Mouse (Mus musculus): ENCODE data around the gene Dag1. TPM values are rescaled to one million over a fixed set of nuclear protein-coding genes. Genes with fewer than 3 reads are reported as not detected.

Dag1 gene
- total and polyA plus RNA-seq, 3 experiments, result 124 to 347 (median 305) TPM

DNA sequence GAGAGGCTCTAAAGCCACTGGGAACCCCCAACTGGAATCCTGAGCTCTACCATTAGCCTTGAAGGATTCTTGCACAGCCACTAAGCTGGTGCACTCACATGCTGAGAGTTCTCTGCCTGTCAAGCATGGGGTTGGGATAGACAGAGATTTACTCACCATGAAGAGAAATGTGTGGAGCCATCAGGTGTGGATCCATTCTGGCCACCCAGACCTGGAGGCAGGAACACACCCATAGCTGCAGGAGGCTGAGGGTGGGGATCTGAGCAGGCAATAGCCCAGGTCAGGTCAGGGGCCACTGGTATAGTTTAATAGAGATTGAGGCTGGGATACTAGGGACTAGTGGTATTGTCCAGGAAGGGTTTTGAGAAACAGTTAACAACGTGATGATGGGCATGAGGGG, 41.4 kb upstream of the Dag1 start:
- peak overlapping the region; percentile 95 for H3K27ac ChIP-seq
- intact Hi-C loops (cut with DNase I), result loop anchor here (2.0 kb wide), 1 partner anchor 14 kb away; the partner anchor contains the start of gene Nicn1
- peaks cover 12% of the 10 kb centered on the region for H3K4me1 ChIP-seq (ENCODE audit: control insufficient read depth, insufficient read depth, low read length)
- 0% methylated on average over 1 of the region's 1 CpGs for WGBS
- peak; percentile 32 to 46 for DNase-seq
- TF ChIP-seq EP300 (IDR thresholded peaks at IDR 0.05; ENCODE audit: insufficient read depth, low read depth, low read length) (no peak), CTCF (IDR thresholded peaks at IDR 0.05) (no peak), POLR2A (IDR thresholded peaks at IDR 0.05; ENCODE audit: insufficient read depth, low read depth, low read length) (no peak)
- no peaks in the 10 kb centered on the region for H3K27me3 ChIP-seq (ENCODE audit: control insufficient read depth, insufficient read depth, low read length)
- peak overlapping the region; percentile 91 for H3K9ac ChIP-seq (ENCODE audit: low read depth, low read length)
- H3K4me3 ChIP-seq, result peak overlapping the region; percentile 99
- H3K79me2 ChIP-seq (replicated peaks; ENCODE audit: control insufficient read depth, insufficient read depth, low read length), result peaks cover 8% of the 10 kb centered on the region
- H3K36me3 ChIP-seq (ENCODE audit: control insufficient read depth, insufficient read depth, low read length), result peaks cover 27% of the 10 kb centered on the region

DNA sequence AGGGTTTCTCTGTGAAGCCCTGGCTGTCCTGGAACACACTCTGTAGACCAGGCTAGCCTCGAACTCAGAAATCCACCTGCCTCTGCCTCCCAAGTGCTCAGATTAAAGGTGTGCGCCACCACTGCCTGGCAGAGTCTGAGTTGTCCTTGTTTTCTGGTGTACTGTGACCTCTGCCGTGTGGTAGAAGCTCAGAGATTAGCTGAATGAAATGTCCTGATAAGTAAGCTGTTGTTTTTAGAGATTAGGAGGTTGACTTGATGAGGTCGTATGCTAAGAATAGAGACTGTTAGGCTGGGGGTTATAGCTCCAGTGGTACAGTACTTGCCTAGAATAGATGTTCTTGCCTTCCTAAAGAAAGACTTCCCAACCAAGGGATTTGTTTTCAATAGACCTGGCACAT, 41.0 kb upstream of the Dag1 start:
- peaks cover 12% of the 10 kb centered on the region for H3K4me1 ChIP-seq (ENCODE audit: control insufficient read depth, insufficient read depth, low read length)
- peak overlapping the region; percentile 91 for H3K9ac ChIP-seq (ENCODE audit: low read depth, low read length)
- H3K4me3 ChIP-seq, result peak overlapping the region; percentile 99; the same call in 1 of the 2 replicates
- DNase-seq, result peak in 1 of 2 experiments; percentile 17
- H3K27ac ChIP-seq, result peak overlapping the region; percentile 95
- intact Hi-C loops (cut with DNase I), result loop anchor here (2.0 kb wide), 1 partner anchor 14 kb away; the partner anchor contains the start of gene Nicn1
- TF ChIP-seq EP300 (IDR thresholded peaks at IDR 0.05; ENCODE audit: insufficient read depth, low read depth, low read length) (no peak), POLR2A (IDR thresholded peaks at IDR 0.05; ENCODE audit: insufficient read depth, low read depth, low read length) (no peak), CTCF (IDR thresholded peaks at IDR 0.05) (no peak)
- H3K36me3 ChIP-seq (ENCODE audit: control insufficient read depth, insufficient read depth, low read length), result peaks cover 26% of the 10 kb centered on the region
- no peaks in the 10 kb centered on the region for H3K27me3 ChIP-seq (ENCODE audit: control insufficient read depth, insufficient read depth, low read length)
- WGBS, result 25% methylated on average over 4 of the region's 4 CpGs
- H3K79me2 ChIP-seq (replicated peaks; ENCODE audit: control insufficient read depth, insufficient read depth, low read length), result peaks cover 7% of the 10 kb centered on the region

DNA sequence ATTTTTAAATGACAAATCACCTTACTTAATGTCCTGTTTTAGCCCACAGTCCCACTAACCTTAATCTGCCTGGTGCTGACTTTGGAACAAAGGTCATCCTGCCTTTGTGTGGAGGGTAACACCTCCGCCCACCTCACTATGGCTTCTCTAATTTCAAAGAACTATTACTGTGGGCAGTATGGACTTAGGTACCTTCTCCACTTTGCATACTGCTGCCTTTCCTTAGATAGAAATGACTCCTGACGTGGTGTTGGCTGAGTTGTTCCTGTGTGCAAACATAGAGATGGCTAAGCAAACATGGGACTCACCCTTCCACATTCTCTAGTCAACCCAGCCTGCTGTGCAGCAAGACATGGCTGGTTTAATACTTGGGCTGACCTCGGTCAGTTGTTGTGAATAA, 38.1 kb upstream of the Dag1 start:
- 89% methylated on average over 3 of the region's 3 CpGs for WGBS
- Histone ChIP-seq H3K36me3 (ENCODE audit: control insufficient read depth, insufficient read depth, low read length) (peaks cover 9% of the 10 kb centered on the region), H3K79me2 (replicated peaks; ENCODE audit: control insufficient read depth, insufficient read depth, low read length) (peaks cover 4% of the 10 kb centered on the region; the same call in 1 of the 2 replicates), H3K27me3 (ENCODE audit: control insufficient read depth, insufficient read depth, low read length) (no peaks in the 10 kb centered on the region), H3K4me1 (ENCODE audit: control insufficient read depth, insufficient read depth, low read length) (peaks cover 7% of the 10 kb centered on the region), H3K9ac (ENCODE audit: low read depth, low read length) (no peak overlapping the region), H3K4me3 (no peak overlapping the region), H3K27ac (no peak overlapping the region)
- intact Hi-C loops (cut with DNase I), result no loop called here
- TF ChIP-seq POLR2A (IDR thresholded peaks at IDR 0.05; ENCODE audit: insufficient read depth, low read depth, low read length) (0 out of 2 replicates have a peak, but pooled peaks have one; percentile 22), EP300 (IDR thresholded peaks at IDR 0.05; ENCODE audit: insufficient read depth, low read depth, low read length) (no peak)
- DNase-seq, result no peak

GRCm38 (mm10) chr9:108296453-108297355, 32.9 kb upstream of the Dag1 start, which contains the start of gene Amt:
Gene Amt, plus strand, starts transcription at chr9:108296853.
- Histone ChIP-seq H3K36me3 (ENCODE audit: control insufficient read depth, insufficient read depth, low read length) (no peaks in the 10 kb centered on the region), H3K9ac (ENCODE audit: low read depth, low read length) (no peak within 1 kb of the TSS), H3K4me3 (no peak within 1 kb of the TSS), H3K4me1 (ENCODE audit: control insufficient read depth, insufficient read depth, low read length) (no peaks in the 10 kb centered on the region), H3K79me2 (replicated peaks; ENCODE audit: control insufficient read depth, insufficient read depth, low read length) (no peaks in the 10 kb centered on the region), H3K27me3 (ENCODE audit: control insufficient read depth, insufficient read depth, low read length) (no peaks in the 10 kb centered on the region), H3K27ac (no peak within 1 kb of the TSS)
- TF ChIP-seq EP300 (IDR thresholded peaks at IDR 0.05; ENCODE audit: insufficient read depth, low read depth, low read length), result no peak
- TF ChIP-seq POLR2A (IDR thresholded peaks at IDR 0.05; ENCODE audit: insufficient read depth, low read depth, low read length), result no peak
- no peak for TF ChIP-seq CTCF (IDR thresholded peaks at IDR 0.05)
- intact Hi-C loops (cut with DNase I), result no loop called here
- 51% methylated on average over 18 of the region's 18 CpGs for WGBS
- DNase-seq, result no peak

DNA sequence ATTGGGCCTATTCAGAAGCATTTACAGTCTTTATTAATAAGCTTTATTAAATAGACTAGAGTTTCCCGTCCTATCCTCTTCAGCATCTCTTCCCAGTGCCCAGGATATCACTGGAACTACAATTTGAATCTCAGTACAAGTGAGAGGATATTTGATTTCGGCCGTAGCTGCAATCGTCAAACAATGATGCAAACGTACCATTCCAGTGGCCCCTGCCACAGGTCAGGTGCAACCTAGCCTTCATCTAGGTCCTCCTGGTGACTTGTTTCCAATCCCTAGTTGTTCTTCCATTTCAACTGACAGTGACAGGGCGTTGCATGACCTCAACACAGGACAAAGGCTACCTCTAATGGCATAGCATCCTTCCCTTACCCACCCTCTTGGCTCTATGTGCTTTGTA, 27.0 kb upstream of the Dag1 start:
- intact Hi-C loops (cut with DNase I), result loop anchor here (2.0 kb wide), 1 partner anchor 14 kb away; no protein-coding TSS in a partner anchor

More for the DNA sequence above, 27.0 kb upstream of the Dag1 start:
- Histone ChIP-seq H3K4me3 (peak overlapping the region; percentile 83), H3K27me3 (ENCODE audit: control insufficient read depth, insufficient read depth, low read length) (no peaks in the 10 kb centered on the region), H3K9ac (ENCODE audit: low read depth, low read length) (peak overlapping the region; percentile 73), H3K4me1 (ENCODE audit: control insufficient read depth, insufficient read depth, low read length) (peaks cover 5% of the 10 kb centered on the region), H3K36me3 (ENCODE audit: control insufficient read depth, insufficient read depth, low read length) (0 out of 2 replicates have a peak, but pooled peaks cover 3% of the 10 kb centered on the region), H3K79me2 (replicated peaks; ENCODE audit: control insufficient read depth, insufficient read depth, low read length) (no peaks in the 10 kb centered on the region), H3K27ac (peak overlapping the region; percentile 70)
- TF ChIP-seq EP300 (IDR thresholded peaks at IDR 0.05; ENCODE audit: insufficient read depth, low read depth, low read length), result no peak
- no peak for TF ChIP-seq CTCF (IDR thresholded peaks at IDR 0.05)
- TF ChIP-seq POLR2A (IDR thresholded peaks at IDR 0.05; ENCODE audit: insufficient read depth, low read depth, low read length), result no peak
- DNase-seq, result no peak
- WGBS, result 33% methylated on average over 6 of the region's 6 CpGs
